Mouse (Mus musculus): ENCODE results near the gene Vmn1r40. TPM values are rescaled to one million over a fixed set of nuclear protein-coding genes. Genes with fewer than 3 reads are reported as not detected.

Vmn1r40 gene
- polyA plus RNA-seq (2012) = not detected in 2 replicates

GRCm38 (mm10) chr6:89707240-89707639 lies at the start of gene Vmn1r40:
Gene Vmn1r40 (plus strand): TSS chr6:89707540.
- no peak for TF ChIP-seq GATA1 (IDR thresholded peaks at IDR 0.05; ENCODE audit: low read length)

GRCm38 (mm10) chr6:89658342-89658741 lies 49.0 kb upstream of the Vmn1r40 start:
- no peak for TF ChIP-seq GATA1 (IDR thresholded peaks at IDR 0.05; ENCODE audit: low read length)

GRCm38 (mm10) chr6:89658931-89659330 lies 48.4 kb upstream of the Vmn1r40 start:
- no peak for TF ChIP-seq GATA1 (IDR thresholded peaks at IDR 0.05; ENCODE audit: low read length)

GRCm38 (mm10) chr6:89659692-89660423 lies 47.5 kb upstream of the Vmn1r40 start:
- TF ChIP-seq GATA1 (IDR thresholded peaks at IDR 0.05; ENCODE audit: low read length) = no peak

GRCm38 (mm10) chr6:89660490-89660889 lies 46.9 kb upstream of the Vmn1r40 start:
- TF ChIP-seq GATA1 (IDR thresholded peaks at IDR 0.05; ENCODE audit: low read length) = no peak

- TF ChIP-seq GATA1 (IDR thresholded peaks at IDR 0.05; ENCODE audit: low read length) = no peak
Measured at GRCm38 (mm10) chr6:89662521-89662920, 44.8 kb upstream of the Vmn1r40 start.

- no peak for TF ChIP-seq GATA1 (IDR thresholded peaks at IDR 0.05; ENCODE audit: low read length)
Measured at GRCm38 (mm10) chr6:89665155-89665554, 42.2 kb upstream of the Vmn1r40 start.

- TF ChIP-seq GATA1 (IDR thresholded peaks at IDR 0.05; ENCODE audit: low read length) = no peak
Measured at GRCm38 (mm10) chr6:89665667-89666066, 41.7 kb upstream of the Vmn1r40 start.

GRCm38 (mm10) chr6:89666976-89667375 lies 40.4 kb upstream of the Vmn1r40 start:
- no peak for TF ChIP-seq GATA1 (IDR thresholded peaks at IDR 0.05; ENCODE audit: low read length)

- no peak for TF ChIP-seq GATA1 (IDR thresholded peaks at IDR 0.05; ENCODE audit: low read length)
Measured at GRCm38 (mm10) chr6:89669556-89669955, 37.8 kb upstream of the Vmn1r40 start.

GRCm38 (mm10) chr6:89671431-89671830 lies 35.9 kb upstream of the Vmn1r40 start:
- no peak for TF ChIP-seq GATA1 (IDR thresholded peaks at IDR 0.05; ENCODE audit: low read length)

GRCm38 (mm10) chr6:89672641-89673040 lies 34.7 kb upstream of the Vmn1r40 start:
- no peak for TF ChIP-seq GATA1 (IDR thresholded peaks at IDR 0.05; ENCODE audit: low read length)

GRCm38 (mm10) chr6:89673135-89673780 lies 34.1 kb upstream of the Vmn1r40 start:
- TF ChIP-seq GATA1 (IDR thresholded peaks at IDR 0.05; ENCODE audit: low read length) = no peak

- no peak for TF ChIP-seq GATA1 (IDR thresholded peaks at IDR 0.05; ENCODE audit: low read length)
Measured at GRCm38 (mm10) chr6:89678522-89678921, 28.8 kb upstream of the Vmn1r40 start.

GRCm38 (mm10) chr6:89679291-89679835 lies 28.0 kb upstream of the Vmn1r40 start:
- no peak for TF ChIP-seq GATA1 (IDR thresholded peaks at IDR 0.05; ENCODE audit: low read length)

GRCm38 (mm10) chr6:89680155-89680554 lies 27.2 kb upstream of the Vmn1r40 start:
- no peak for TF ChIP-seq GATA1 (IDR thresholded peaks at IDR 0.05; ENCODE audit: low read length)

GRCm38 (mm10) chr6:89684231-89684630 lies 23.1 kb upstream of the Vmn1r40 start:
- no peak for TF ChIP-seq GATA1 (IDR thresholded peaks at IDR 0.05; ENCODE audit: low read length)
